Mouse (Mus musculus) MEL (cell line): Measurements from ENCODE around the gene Pih1d2.

Experiments
- CTCF ChIP-seq, 3 experiments: IDR thresholded peaks in 2 of 3; conservative IDR thresholded peaks in 1 of 3; 2 replicates each; pipeline ENCODE4 v1.5.1; 2011 to 2012; ENCODE audit warnings: low read length in 3 of 3, low read depth in 2 of 3, mild to moderate bottlenecking in 2 of 3, improper control_type of control experiment in 1 of 3, inconsistent platforms in 1 of 3, mixed read lengths in 1 of 3, moderate library complexity in 1 of 3; ENCODE audit not compliant: control insufficient read depth in 1 of 3, insufficient read depth in 1 of 3, poor library complexity in 1 of 3, severe bottlenecking in 1 of 3
- ETS1 ChIP-seq: IDR thresholded peaks from 2 replicates; pipeline ENCODE4 v1.6.1; 2012; ENCODE audit warnings: low read depth, mild to moderate bottlenecking, inconsistent platforms, low read length, improper control_type of control experiment, moderate library complexity
- HCFC1 ChIP-seq: IDR thresholded peaks from 2 replicates; pipeline ENCODE4 v1.6.1; 2012; ENCODE audit warnings: low read depth, mild to moderate bottlenecking, inconsistent platforms, low read length, improper control_type of control experiment, moderate library complexity
- KAT2A ChIP-seq: conservative IDR thresholded peaks from 2 replicates; pipeline ENCODE4 v1.6.1; 2012; ENCODE audit warnings: low read depth, low read length, improper control_type of control experiment, inconsistent platforms
- MAX ChIP-seq: IDR thresholded peaks from 2 replicates; pipeline ENCODE4 v1.6.1; 2011; ENCODE audit warnings: low read length, improper control_type of control experiment
- POLR2A ChIP-seq, 2 experiments: IDR thresholded peaks; 2 replicates each; pipeline ENCODE4 v1.6.1; 2011 to 2012; ENCODE audit warnings: low read length in 2 of 2, mild to moderate bottlenecking in 2 of 2, control low read depth in 1 of 2, improper control_type of control experiment in 1 of 2, low read depth in 1 of 2, moderate library complexity in 1 of 2; ENCODE audit not compliant: control insufficient read depth in 1 of 2, insufficient read depth in 1 of 2, poor library complexity in 1 of 2
- RAD21 ChIP-seq: IDR thresholded peaks from 2 replicates; pipeline ENCODE4 v1.6.1; 2011; ENCODE audit warnings: mild to moderate bottlenecking, low read depth, low read length, improper control_type of control experiment
- TAL1 ChIP-seq: IDR thresholded peaks from 2 replicates; pipeline ENCODE4 v1.6.1; 2012; ENCODE audit warnings: mild to moderate bottlenecking, inconsistent platforms, low read length, moderate library complexity, mixed read lengths
- ZC3H11A ChIP-seq: IDR thresholded peaks from 2 replicates; pipeline ENCODE4 v1.6.1; 2012; ENCODE audit warnings: low read depth, mild to moderate bottlenecking, inconsistent platforms, low read length, improper control_type of control experiment

DNA sequence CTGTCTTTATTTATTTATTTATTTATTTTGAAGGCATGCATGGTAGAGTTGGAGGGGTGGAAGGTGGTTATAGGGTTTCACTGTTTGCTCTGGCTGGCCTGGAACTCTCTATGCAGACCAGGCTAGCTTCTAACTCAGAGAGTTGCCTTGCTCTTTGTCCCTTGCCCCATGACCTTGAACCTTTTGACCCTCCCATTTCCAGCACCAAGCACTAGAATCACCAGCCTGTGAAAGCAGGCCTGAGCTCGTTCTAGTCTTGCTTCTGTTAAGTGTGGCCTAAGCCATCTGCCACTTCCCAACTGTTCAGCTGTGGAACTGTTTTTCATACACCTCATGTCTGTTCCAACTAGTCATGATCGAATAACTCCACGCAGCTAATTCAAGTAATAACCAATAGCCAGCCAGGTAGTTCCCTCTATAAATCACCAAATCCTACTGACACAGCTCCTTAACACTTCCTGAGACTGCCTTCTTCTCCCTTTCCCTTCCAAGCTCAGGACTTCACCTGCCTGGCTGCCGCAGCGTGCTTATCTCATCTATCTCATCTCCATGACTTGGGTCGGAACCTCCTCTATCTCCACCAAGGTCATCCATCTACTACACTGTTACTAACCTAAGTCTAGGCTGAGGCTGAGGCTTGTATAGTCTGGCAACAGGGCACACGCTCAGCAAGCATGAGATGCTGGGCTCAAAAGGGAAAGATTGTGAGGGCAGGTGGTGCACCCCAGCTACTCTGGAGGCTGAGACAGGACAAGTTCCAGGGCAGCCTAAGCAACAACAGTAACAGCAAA lies 14.9 kb upstream of the Pih1d2 start:
- TF ChIP-seq TAL1 (no peak), CTCF (IDR thresholded peaks at IDR 0.05 in 2 of 3, conservative IDR thresholded peaks at IDR 0.05 in 1 of 3; ENCODE audit: control insufficient read depth in 1 of 3, insufficient read depth in 1 of 3, low read depth in 2 of 3, low read length in 3 of 3, poor library complexity in 1 of 3, severe bottlenecking in 1 of 3) (no peak), RAD21 (no peak), HCFC1 (no peak), KAT2A (no peak), ZC3H11A (no peak), MAX (no peak), POLR2A (IDR thresholded peaks at IDR 0.05; ENCODE audit: control insufficient read depth in 1 of 2, insufficient read depth in 1 of 2, low read depth in 1 of 2, low read length in 2 of 2, poor library complexity in 1 of 2) (no peak), ETS1 (no peak)
